Mouse (Mus musculus) layer of hippocampus, adult 18-20 months (tissue): ENCODE data around the gene Pard3. TPM values are rescaled to one million over a fixed set of nuclear protein-coding genes. Genes with fewer than 3 reads are reported as not detected.

Source experiments
- DNase-seq, 2 experiments: peaks; one replicate each; pipeline ENCODE4 v3.0.0; 2022; ENCODE audit warnings: low spot score in 2 of 2
- total RNA-seq, 2 experiments: library from RNA; stranded (reverse); gene quantifications; 2 replicates each; pipeline ENCODE4 v1.2.3; 2021

The Pard3 gene
- total RNA-seq, 2 experiments from 2014 or later, result 23.7 to 24.4 TPM

GRCm38 (mm10) chr8:127330258-127331187, 266.8 kb downstream of the Pard3 start:
- no peak for DNase-seq

GRCm38 (mm10) chr8:127331751-127332150, 268.1 kb downstream of the Pard3 start:
- DNase-seq, result peak in 1 of 2 experiments; percentile 50

- no peak for DNase-seq
Observed at GRCm38 (mm10) chr8:127335216-127335615, 271.5 kb downstream of the Pard3 start.

- DNase-seq, result no peak
Observed at GRCm38 (mm10) chr8:127338183-127338582, 274.5 kb downstream of the Pard3 start.

GRCm38 (mm10) chr8:127341046-127341445, 277.4 kb downstream of the Pard3 start:
- no peak for DNase-seq

GRCm38 (mm10) chr8:127343115-127343514, 279.4 kb downstream of the Pard3 start:
- no peak for DNase-seq

GRCm38 (mm10) chr8:127344421-127344820, 280.7 kb downstream of the Pard3 start:
- no peak for DNase-seq

GRCm38 (mm10) chr8:127345912-127346423, 282.3 kb downstream of the Pard3 start:
- DNase-seq, result no peak

- DNase-seq, result no peak
Observed at GRCm38 (mm10) chr8:127347890-127348495, 284.3 kb downstream of the Pard3 start.

- peak in 1 of 2 experiments; percentile 28 for DNase-seq
Observed at GRCm38 (mm10) chr8:127361796-127362195, 298.1 kb downstream of the Pard3 start.

- no peak for DNase-seq
Observed at GRCm38 (mm10) chr8:127368347-127368746, 304.7 kb downstream of the Pard3 start.

- DNase-seq, result no peak
Observed at GRCm38 (mm10) chr8:127371326-127371949, 307.7 kb downstream of the Pard3 start.

GRCm38 (mm10) chr8:127377775-127378174, 314.1 kb downstream of the Pard3 start:
- DNase-seq, result no peak

GRCm38 (mm10) chr8:127378994-127379858, 315.5 kb downstream of the Pard3 start:
- DNase-seq, result peak in 1 of 2 experiments; percentile 55

- DNase-seq, result no peak
Observed at GRCm38 (mm10) chr8:127381259-127381658, 317.6 kb downstream of the Pard3 start.

GRCm38 (mm10) chr8:127392700-127393099, 329.0 kb downstream of the Pard3 start:
- DNase-seq, result no peak

- no peak for DNase-seq
Observed at GRCm38 (mm10) chr8:127395488-127395887, 331.8 kb downstream of the Pard3 start.

GRCm38 (mm10) chr8:127405815-127406214, 342.1 kb downstream of the Pard3 start:
- no peak for DNase-seq

GRCm38 (mm10) chr8:127410606-127411005, 346.9 kb downstream of the Pard3 start:
- peak in 1 of 2 experiments; percentile 13 for DNase-seq

GRCm38 (mm10) chr8:127411190-127411848, 347.6 kb downstream of the Pard3 start:
- no peak for DNase-seq
